Mouse (Mus musculus) heart, adult 2 months (tissue): ENCODE measurements around the gene Ctnnb1. TPM values are rescaled to one million over a fixed set of nuclear protein-coding genes. Genes with fewer than 3 reads are reported as not detected.

Experiments
- DNase-seq, 2 experiments: peaks; one replicate each; pipeline ENCODE4 v3.0.0; 2021
- H3K27ac ChIP-seq: fragments of 200-600 bp; 2 replicates; pipeline ENCODE4 v1.8.1; 2022
- H3K27me3 ChIP-seq: fragments of 200-500 bp; 2 replicates; pipeline ENCODE4 v1.6.1; 2012; ENCODE audit warnings: mild to moderate bottlenecking, low read length, inconsistent platforms, mixed read lengths; ENCODE audit not compliant: control insufficient read depth, insufficient read depth
- H3K36me3 ChIP-seq: fragments of 200-500 bp; 2 replicates; pipeline ENCODE4 v1.6.1; 2012; ENCODE audit warnings: low read length, inconsistent platforms; ENCODE audit not compliant: control insufficient read depth, insufficient read depth
- H3K4me1 ChIP-seq: fragments of 200-500 bp; 2 replicates; pipeline ENCODE4 v1.6.1; 2011; ENCODE audit warnings: low read length; ENCODE audit not compliant: control insufficient read depth, insufficient read depth
- H3K4me3 ChIP-seq: fragments of 200-600 bp; 2 replicates; pipeline ENCODE4 v1.8.1; 2022
- H3K79me2 ChIP-seq: fragments of 200-500 bp; replicated peaks from 2 replicates; pipeline ENCODE4 v1.6.1; 2012; ENCODE audit warnings: mild to moderate bottlenecking, inconsistent platforms, low read length, moderate library complexity, mixed read lengths; ENCODE audit not compliant: control insufficient read depth, insufficient read depth
- H3K9ac ChIP-seq: fragments of 200-500 bp; 2 replicates; pipeline ENCODE4 v1.6.1; 2012; ENCODE audit warnings: low read depth, mild to moderate bottlenecking, control low read depth, inconsistent platforms, low read length, mixed read lengths
- CTCF ChIP-seq: fragments of 200-600 bp; IDR thresholded peaks from 2 replicates; pipeline ENCODE4 v1.8.1; 2022; ENCODE audit warnings: antibody characterized with exemption, mild to moderate bottlenecking, moderate library complexity
- EP300 ChIP-seq: fragments of 200-500 bp; IDR thresholded peaks from 2 replicates; pipeline ENCODE4 v1.6.1; 2011; ENCODE audit warnings: low read depth, low read length, control low read depth; ENCODE audit not compliant: insufficient read depth
- POLR2A ChIP-seq: fragments of 200-500 bp; IDR thresholded peaks from 2 replicates; pipeline ENCODE4 v1.6.1; 2011; ENCODE audit warnings: mild to moderate bottlenecking, low read depth, low read length, control low read depth; ENCODE audit not compliant: insufficient read depth
- WGBS: fragments of 180-500 bp; shearing (Covaris S2); methylation state at CpG from one replicate; pipeline ENCODE4 v1.1.7; 2018; 5-methylcytosine and 5-hydroxymethylcytosine counted together
- intact Hi-C: fragments of 180-260 bp; cut with DNase I; formaldehyde crosslinking; loops from one replicate; pipeline ENCODE4 v1.15.1; 2025
- polyA plus RNA-seq: library from polyadenylated mRNA; depleted of rRNA; stranded (reverse); fragments of >200 nt; gene quantifications from 2 replicates; pipeline ENCODE4 v1.2.3, GENCODE M21; 2012
- total RNA-seq, 2 experiments: library from RNA; stranded (reverse); gene quantifications; 2 replicates each; pipeline ENCODE4 v1.2.3; 2021

The Ctnnb1 gene
- total and polyA plus RNA-seq, 3 experiments, result 138 to 431 (median 382) TPM

- Histone ChIP-seq H3K9ac (no peak overlapping the region), H3K27ac (no peak overlapping the region), H3K36me3 (no peaks in the 10 kb centered on the region), H3K27me3 (no peaks in the 10 kb centered on the region), H3K4me3 (no peak overlapping the region), H3K79me2 (no peaks in the 10 kb centered on the region), H3K4me1 (peaks cover 3% of the 10 kb centered on the region; the same call in 1 of the 2 replicates)
- intact Hi-C loops, result no loop called here
- TF ChIP-seq POLR2A (no peak), CTCF (no peak), EP300 (no peak)
- DNase-seq, result no peak
- 82% methylated on average over 7 of the region's 7 CpGs for WGBS
These were observed 52.8 kb downstream of the Ctnnb1 start for GRCm38 (mm10) chr9:120981777-120982176.

- Histone ChIP-seq H3K36me3 (no peaks in the 10 kb centered on the region), H3K79me2 (no peaks in the 10 kb centered on the region), H3K9ac (no peak overlapping the region), H3K27ac (no peak overlapping the region), H3K4me1 (peaks cover 3% of the 10 kb centered on the region; the same call in 1 of the 2 replicates), H3K4me3 (no peak overlapping the region), H3K27me3 (no peaks in the 10 kb centered on the region)
- intact Hi-C loops, result no loop called here
- TF ChIP-seq EP300 (no peak), POLR2A (no peak), CTCF (no peak)
- WGBS, result 90% methylated on average over 8 of the region's 8 CpGs
- no peak for DNase-seq
These were observed 54.8 kb downstream of the Ctnnb1 start for GRCm38 (mm10) chr9:120983849-120984248.

- Histone ChIP-seq H3K36me3 (no peaks in the 10 kb centered on the region), H3K79me2 (no peaks in the 10 kb centered on the region), H3K4me1 (peaks cover 3% of the 10 kb centered on the region; the same call in 1 of the 2 replicates), H3K4me3 (no peak overlapping the region), H3K27me3 (no peaks in the 10 kb centered on the region), H3K27ac (no peak overlapping the region), H3K9ac (no peak overlapping the region)
- intact Hi-C loops, result no loop called here
- 80% methylated on average over 5 of the region's 5 CpGs for WGBS
- DNase-seq, result no peak
- TF ChIP-seq POLR2A (no peak), EP300 (no peak), CTCF (no peak)
These were observed 55.5 kb downstream of the Ctnnb1 start for GRCm38 (mm10) chr9:120984509-120984908.

GRCm38 (mm10) chr9:120985009-120985408 is 56.0 kb downstream of the Ctnnb1 start:
- WGBS, result 96% methylated on average over 5 of the region's 5 CpGs
- Histone ChIP-seq H3K27ac (no peak overlapping the region), H3K4me1 (peaks cover 3% of the 10 kb centered on the region; the same call in 1 of the 2 replicates), H3K27me3 (no peaks in the 10 kb centered on the region), H3K36me3 (no peaks in the 10 kb centered on the region), H3K79me2 (no peaks in the 10 kb centered on the region), H3K9ac (no peak overlapping the region), H3K4me3 (no peak overlapping the region)
- intact Hi-C loops, result no loop called here
- TF ChIP-seq EP300 (no peak), POLR2A (no peak), CTCF (no peak)
- DNase-seq, result no peak

GRCm38 (mm10) chr9:120985524-120985923 is 56.5 kb downstream of the Ctnnb1 start:
- Histone ChIP-seq H3K36me3 (no peaks in the 10 kb centered on the region), H3K4me3 (no peak overlapping the region), H3K27me3 (no peaks in the 10 kb centered on the region), H3K4me1 (peaks cover 3% of the 10 kb centered on the region; the same call in 1 of the 2 replicates), H3K27ac (no peak overlapping the region), H3K9ac (no peak overlapping the region), H3K79me2 (no peaks in the 10 kb centered on the region)
- WGBS, result 91% methylated on average over 5 of the region's 5 CpGs
- intact Hi-C loops, result no loop called here
- TF ChIP-seq CTCF (no peak), EP300 (no peak), POLR2A (no peak)
- no peak for DNase-seq

- Histone ChIP-seq H3K27ac (no peak overlapping the region), H3K4me3 (no peak overlapping the region), H3K79me2 (no peaks in the 10 kb centered on the region), H3K27me3 (no peaks in the 10 kb centered on the region), H3K9ac (no peak overlapping the region), H3K36me3 (no peaks in the 10 kb centered on the region), H3K4me1 (peaks cover 3% of the 10 kb centered on the region; the same call in 1 of the 2 replicates)
- intact Hi-C loops, result no loop called here
- no peak for TF ChIP-seq CTCF
- 87% methylated on average over 3 of the region's 3 CpGs for WGBS
- DNase-seq, result no peak
These were observed 57.2 kb downstream of the Ctnnb1 start for GRCm38 (mm10) chr9:120986255-120986654.
